Mouse (Mus musculus) heart, postnatal 0 days (tissue): ENCODE measurements at regions not wholly inside any gene's neighbourhood (a gene's known extent, or its start where the extent isn't known, plus 50 kb on each side); places are given as distances from the start of the nearest gene placed in this dataset.

Experiments
- ATAC-seq: fragments of 200-750 bp; cut with Nextera tagmentation; 2 replicates; pipeline ENCODE4 v1.8.0; 2017; ENCODE audit warnings: low read depth, moderate number of reproducible peaks, moderate library complexity; ENCODE audit not compliant: insufficient read depth
- DNase-seq: peaks from one replicate; pipeline ENCODE4 v3.0.0-alpha.2; 2016; ENCODE audit warnings: low spot score
- H3K27ac ChIP-seq: fragments of 300-500 bp; sonication (generic); 2 replicates; pipeline ENCODE4 v1.5.1; 2014; ENCODE audit warnings: low read depth, mild to moderate bottlenecking
- H3K27me3 ChIP-seq: fragments of 300-500 bp; sonication (generic); 2 replicates; pipeline ENCODE4 v1.6.1; 2014; ENCODE audit warnings: low read length, mixed read lengths; ENCODE audit not compliant: control insufficient read depth, insufficient read depth
- H3K36me3 ChIP-seq: fragments of 300-500 bp; sonication (generic); replicated peaks from 2 replicates; pipeline ENCODE4 v1.6.1; 2014; ENCODE audit warnings: low read length, mixed read lengths; ENCODE audit not compliant: control insufficient read depth, insufficient read depth
- H3K4me1 ChIP-seq: fragments of 300-500 bp; sonication (generic); 2 replicates; pipeline ENCODE4 v1.6.1; 2014; ENCODE audit warnings: antibody characterized with exemption; ENCODE audit not compliant: control insufficient read depth, insufficient read depth
- H3K4me2 ChIP-seq: fragments of 300-500 bp; sonication (generic); 2 replicates; pipeline ENCODE4 v1.6.1; 2014; ENCODE audit warnings: low read depth, mild to moderate bottlenecking, low read length, moderate library complexity
- H3K4me3 ChIP-seq: fragments of 300-500 bp; sonication (generic); 2 replicates; pipeline ENCODE4 v1.5.1; 2014; ENCODE audit warnings: low read depth, low read length
- H3K9ac ChIP-seq: fragments of 300-500 bp; sonication (generic); replicated peaks from 2 replicates; pipeline ENCODE4 v1.6.1; 2014; ENCODE audit warnings: low read depth, low read length, mixed read lengths
- H3K9me3 ChIP-seq: fragments of 300-500 bp; sonication (generic); replicated peaks from 2 replicates; pipeline ENCODE4 v1.6.1; 2016; ENCODE audit warnings: low read length; ENCODE audit not compliant: control insufficient read depth
- CTCF ChIP-seq: IDR thresholded peaks from 2 replicates; pipeline ENCODE4 v1.5.1; 2016; ENCODE audit warnings: antibody characterized with exemption, control low read depth, low read depth
- EP300 ChIP-seq: IDR thresholded peaks from 2 replicates; pipeline ENCODE4 v1.6.1; 2016; ENCODE audit warnings: antibody characterized with exemption, low read depth
- WGBS: fragments of 180-500 bp; shearing (Covaris S2); extraction: QIAGEN DNeasy Blood & Tissue Kit; methylation state at CpG from one replicate; pipeline ENCODE4 v1.1.7; 2014; 5-methylcytosine and 5-hydroxymethylcytosine counted together

DNA sequence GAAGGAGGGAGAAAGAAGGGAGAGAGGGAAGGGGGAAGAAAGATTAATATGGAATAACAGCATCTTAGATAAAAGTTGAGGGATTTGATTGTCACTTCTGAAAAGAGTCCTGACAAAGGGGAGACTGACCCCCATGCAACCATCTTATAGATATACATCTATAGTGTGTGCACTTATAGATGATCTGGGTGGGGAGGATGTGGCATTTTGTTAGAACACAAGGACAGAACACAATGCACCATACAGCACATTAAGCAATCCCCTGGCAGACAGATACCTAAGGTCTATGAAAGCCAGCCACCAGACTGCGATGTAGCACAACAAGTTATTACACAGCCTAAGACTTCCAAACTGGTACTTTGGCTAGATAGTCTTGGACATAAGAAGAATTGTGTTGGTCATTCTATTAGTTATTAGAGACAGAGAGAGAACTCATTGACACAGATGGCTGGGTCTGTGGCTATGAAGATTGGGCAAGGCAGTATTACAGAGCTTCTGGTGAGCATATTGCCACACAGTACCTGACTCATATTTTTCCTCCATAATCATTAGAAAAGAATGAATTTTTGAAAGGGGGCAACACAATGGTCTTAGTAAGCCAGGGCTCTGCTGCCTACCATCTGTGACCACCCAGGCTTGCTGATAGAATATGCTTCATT is 126.3 kb upstream of the Itgb1 start:
- 77% methylated on average over 1 of the region's 1 CpGs for WGBS
- no peaks in the 10 kb centered on the region for H3K9me3 ChIP-seq
- no peak overlapping the region for H3K4me2 ChIP-seq
- DNase-seq (no peak), ATAC-seq (no peak)
- no peaks in the 10 kb centered on the region for H3K27me3 ChIP-seq
- H3K4me3 ChIP-seq, result no peak overlapping the region
- no peaks in the 10 kb centered on the region for H3K4me1 ChIP-seq
- H3K9ac ChIP-seq, result no peak overlapping the region
- H3K36me3 ChIP-seq, result no peaks in the 10 kb centered on the region
- no peak overlapping the region for H3K27ac ChIP-seq
- TF ChIP-seq EP300, result no peak
- TF ChIP-seq CTCF, result no peak

- Histone ChIP-seq H3K36me3 (no peaks in the 10 kb centered on the region), H3K4me1 (no peaks in the 10 kb centered on the region), H3K4me3 (no peak overlapping the region), H3K9me3 (no peaks in the 10 kb centered on the region), H3K27ac (no peak overlapping the region), H3K27me3 (no peaks in the 10 kb centered on the region), H3K9ac (no peak overlapping the region), H3K4me2 (no peak overlapping the region)
- ATAC-seq (no peak), DNase-seq (no peak)
- WGBS, result 63% methylated on average over 2 of the region's 2 CpGs
- TF ChIP-seq EP300 (no peak), CTCF (no peak)
Observed at GRCm38 (mm10) chr8:128560418-128560817, 125.0 kb upstream of the Itgb1 start.

DNA sequence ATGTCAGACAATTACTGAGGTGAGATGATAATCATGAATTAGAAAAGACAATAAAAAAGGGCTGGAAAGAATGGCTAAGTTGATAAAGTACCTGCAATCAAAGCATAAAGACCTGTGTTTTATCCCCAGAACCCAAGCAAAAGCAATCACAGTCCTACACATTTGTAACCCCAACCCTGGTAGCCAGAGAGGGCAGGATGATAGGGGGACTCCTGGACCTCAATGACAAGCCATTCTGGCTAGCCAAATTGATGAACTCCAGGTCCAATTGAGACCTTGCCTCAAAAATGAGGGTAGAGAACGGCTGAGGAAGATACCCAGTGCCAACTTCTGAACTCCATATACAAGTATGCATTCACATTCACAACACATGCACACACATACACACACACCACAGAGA is 124.4 kb upstream of the Itgb1 start:
- Histone ChIP-seq H3K27me3 (no peaks in the 10 kb centered on the region), H3K36me3 (no peaks in the 10 kb centered on the region), H3K4me1 (no peaks in the 10 kb centered on the region), H3K4me3 (no peak overlapping the region), H3K27ac (no peak overlapping the region), H3K9me3 (no peaks in the 10 kb centered on the region), H3K4me2 (no peak overlapping the region), H3K9ac (no peak overlapping the region)
- TF ChIP-seq EP300 (no peak), CTCF (no peak)
- ATAC-seq (no peak), DNase-seq (no peak)
- WGBS, result 88% methylated on average over 1 of the region's 1 CpGs

DNA sequence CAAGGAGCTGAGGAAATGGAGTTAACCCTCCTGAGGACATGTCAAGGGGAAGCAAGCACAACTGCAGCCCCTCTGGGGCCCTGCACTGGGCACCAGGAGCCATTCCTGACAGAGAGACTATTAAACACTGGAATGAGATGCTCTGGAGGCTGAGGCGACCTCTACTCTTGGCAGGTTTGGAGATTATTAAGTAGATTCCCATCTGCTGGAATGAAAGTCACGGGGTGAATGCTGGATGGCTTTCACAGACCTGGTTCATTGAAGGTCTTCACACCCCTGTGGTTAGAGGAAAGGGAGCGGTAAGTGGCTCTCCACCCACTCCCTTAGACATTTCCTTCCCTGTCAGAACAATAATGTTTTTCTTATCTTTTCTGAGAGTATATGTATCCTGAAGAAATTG is 122.8 kb upstream of the Itgb1 start:
- Histone ChIP-seq H3K27me3 (no peaks in the 10 kb centered on the region), H3K9me3 (no peaks in the 10 kb centered on the region), H3K4me1 (no peaks in the 10 kb centered on the region), H3K9ac (no peak overlapping the region), H3K27ac (no peak overlapping the region), H3K4me2 (no peak overlapping the region), H3K36me3 (no peaks in the 10 kb centered on the region), H3K4me3 (no peak overlapping the region)
- WGBS, result 48% methylated on average over 3 of the region's 3 CpGs
- peak; percentile 41 for ATAC-seq
- peak; percentile 65; the same call in 1 of the 2 replicates for TF ChIP-seq EP300
- TF ChIP-seq CTCF, result no peak
- DNase-seq, result peak; percentile 18

DNA sequence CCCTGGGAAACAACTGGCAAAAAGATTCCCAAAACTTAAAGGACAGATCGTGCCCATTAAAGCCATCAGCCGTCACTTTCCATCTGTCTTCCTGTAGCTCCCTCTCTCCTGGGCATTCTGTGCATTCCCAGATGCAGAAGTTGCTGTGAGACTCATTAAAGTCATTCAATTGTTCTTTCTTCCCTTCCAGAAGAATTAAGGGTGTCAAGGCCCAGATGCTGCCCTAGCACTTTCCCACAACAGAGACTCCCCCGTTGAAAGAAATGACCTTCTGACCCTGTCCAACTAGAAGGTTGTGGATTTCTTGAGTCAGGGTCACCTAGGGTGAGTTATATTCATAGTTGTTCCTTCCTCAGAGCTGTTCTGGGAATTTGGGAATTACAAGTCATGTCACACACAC is 121.7 kb upstream of the Itgb1 start:
- TF ChIP-seq EP300 (no peak), CTCF (no peak)
- Histone ChIP-seq H3K4me1 (no peaks in the 10 kb centered on the region), H3K4me3 (no peak overlapping the region), H3K36me3 (no peaks in the 10 kb centered on the region), H3K27me3 (no peaks in the 10 kb centered on the region), H3K27ac (no peak overlapping the region), H3K9ac (no peak overlapping the region), H3K4me2 (no peak overlapping the region), H3K9me3 (no peaks in the 10 kb centered on the region)
- 66% methylated on average over 3 of the region's 3 CpGs for WGBS
- DNase-seq (no peak), ATAC-seq (peak; percentile 11; the same call in 1 of the 2 replicates)

- no peak overlapping the region for H3K4me2 ChIP-seq
- ATAC-seq (no peak), DNase-seq (no peak)
- TF ChIP-seq EP300 (no peak), CTCF (no peak)
- no peaks in the 10 kb centered on the region for H3K27me3 ChIP-seq
- no peaks in the 10 kb centered on the region for H3K4me1 ChIP-seq
- H3K4me3 ChIP-seq, result no peak overlapping the region
- H3K9ac ChIP-seq, result no peak overlapping the region
- H3K27ac ChIP-seq, result no peak overlapping the region
- H3K36me3 ChIP-seq, result no peaks in the 10 kb centered on the region
- no peaks in the 10 kb centered on the region for H3K9me3 ChIP-seq
Observed at GRCm38 (mm10) chr8:128572291-128572690, 113.2 kb upstream of the Itgb1 start.
